Mouse (Mus musculus) gastrocnemius, postnatal 25 days (tissue): ENCODE data around the gene Platr17. TPM values are rescaled to one million over a fixed set of nuclear protein-coding genes. Genes with fewer than 3 reads are reported as not detected.
"Not testable (repeated sequence)": the region's sequence is repeated elsewhere in the genome, so short reads cannot be mapped to it uniquely, and the experiment has no call there.

ENCODE experiments used
- DNase-seq: peaks from one replicate; pipeline ENCODE4 v3.0.0; 2022
- long read RNA-seq, 2 experiments: library from polyadenylated mRNA; stranded (forward); transcript quantifications; one replicate each; pipeline ENCODE4 v2.0.0; 2021
- total RNA-seq, 2 experiments: library from RNA; stranded (reverse); gene quantifications; 1 replicate in 1 of 2; 2 replicates in 1 of 2; pipeline ENCODE4 v1.2.3; 2021

Gene Platr17
- not detected for total RNA-seq
- long read RNA-seq, experiment 1: 0 reads
- long read RNA-seq, experiment 2: 0 reads

DNA sequence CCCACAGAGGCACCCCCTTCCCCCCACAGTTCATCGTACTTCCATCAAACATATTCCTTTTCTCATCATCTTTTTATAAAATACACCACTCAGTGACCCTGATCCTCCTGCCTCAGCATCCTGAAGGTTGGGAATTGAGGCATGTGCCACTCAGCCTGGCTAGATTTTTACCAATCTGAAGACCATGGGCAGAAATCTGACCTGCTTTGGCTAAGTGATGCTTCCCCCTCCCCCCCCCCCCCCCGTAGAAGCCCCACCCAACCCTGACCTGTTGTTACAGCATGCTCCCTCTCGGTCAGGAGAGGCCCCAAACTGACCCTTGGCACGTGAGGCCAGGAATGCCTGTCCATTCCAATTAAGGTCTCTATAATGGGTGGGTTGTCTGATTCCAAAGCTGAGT lies at the start of gene Platr17:
Gene Platr17, plus strand, starts transcription at position 301 of the 400 bp plus-strand sequence.
- DNase-seq: not testable (repeated sequence)

- DNase-seq: no peak
These were observed 47.1 kb upstream of the Platr17 start for GRCm38 (mm10) chr17:33857816-33858215.

GRCm38 (mm10) chr17:33865330-33866030 lies 39.5 kb upstream of the Platr17 start:
- no peak for DNase-seq

GRCm38 (mm10) chr17:33873537-33873936 lies 31.4 kb upstream of the Platr17 start, which contains the start of gene Gm7029:
Gene Gm7029, plus strand, starts transcription at chr17:33873837.
- DNase-seq: not testable (repeated sequence)

DNA sequence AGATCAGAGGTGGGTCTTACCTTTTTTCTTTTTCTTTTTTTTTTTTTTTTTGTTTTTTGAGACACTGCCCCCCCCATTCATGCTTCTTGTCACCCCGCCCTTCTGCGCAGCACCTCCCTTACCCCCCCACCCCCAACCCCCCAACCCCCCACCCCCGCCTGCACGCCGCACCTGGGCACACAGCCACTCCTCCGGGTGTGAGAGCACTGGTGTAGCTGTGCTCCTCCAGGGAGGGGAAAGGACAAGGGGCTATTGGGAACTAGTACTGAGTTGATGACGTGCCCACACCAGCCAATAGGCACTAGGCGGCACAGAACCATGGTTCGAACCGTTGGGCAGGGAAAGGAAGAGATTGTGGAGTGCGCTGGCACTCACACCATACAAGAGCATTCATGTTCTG lies 30.5 kb upstream of the Platr17 start:
- no peak for DNase-seq

- not testable (repeated sequence) for DNase-seq
These were observed 29.1 kb upstream of the Platr17 start for GRCm38 (mm10) chr17:33875797-33876196.

DNA sequence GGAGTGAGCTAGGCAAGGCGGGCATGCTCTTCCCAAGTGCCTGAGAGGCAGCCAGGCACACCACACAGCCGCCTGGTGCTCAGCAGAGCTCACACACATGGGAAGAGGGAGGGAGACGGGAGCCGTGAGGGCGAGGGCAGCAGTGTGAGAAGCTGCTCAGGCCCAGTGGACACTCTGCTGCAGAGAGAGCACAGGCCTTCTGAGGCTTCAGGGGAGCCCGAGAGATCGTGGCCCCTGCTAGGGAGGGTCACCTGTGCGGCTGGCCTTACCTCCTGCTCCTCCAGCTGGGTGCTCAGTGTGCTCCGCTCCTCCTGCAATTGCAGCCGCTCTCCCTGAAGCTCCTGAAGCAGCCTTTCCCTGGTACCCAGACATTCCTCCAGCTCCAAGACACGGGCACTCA lies 20.6 kb upstream of the Platr17 start:
- DNase-seq: not testable (repeated sequence)

DNA sequence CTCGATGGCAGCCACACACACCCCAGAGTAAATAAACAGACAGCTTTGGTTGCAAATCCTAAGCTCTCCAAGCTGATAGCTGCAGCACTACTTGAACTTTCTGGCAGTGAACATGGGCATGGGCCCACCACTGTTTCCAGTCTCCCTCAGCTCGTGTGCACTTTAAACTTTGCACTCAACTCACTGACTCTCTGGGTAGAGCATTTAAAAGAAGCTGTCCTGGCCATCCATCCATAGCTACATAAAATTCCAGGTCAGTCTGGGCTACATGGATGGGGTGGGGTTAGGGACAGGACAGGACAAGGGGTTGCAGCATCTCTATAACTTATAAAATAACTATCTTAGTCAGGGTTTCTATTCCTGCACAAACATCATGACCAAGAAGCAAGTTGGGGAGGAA lies 17.1 kb upstream of the Platr17 start:
- DNase-seq: not testable (repeated sequence)

GRCm38 (mm10) chr17:33888230-33888629 lies 16.7 kb upstream of the Platr17 start:
- not testable (repeated sequence) for DNase-seq

- DNase-seq: not testable (repeated sequence)
These were observed 14.9 kb upstream of the Platr17 start for GRCm38 (mm10) chr17:33889941-33890532.

GRCm38 (mm10) chr17:33890533-33891059 lies 14.3 kb upstream of the Platr17 start, which contains the start of gene Kifc1:
Gene Kifc1, minus strand, starts transcription at chr17:33890661.
- DNase-seq: peak; percentile 100

DNA sequence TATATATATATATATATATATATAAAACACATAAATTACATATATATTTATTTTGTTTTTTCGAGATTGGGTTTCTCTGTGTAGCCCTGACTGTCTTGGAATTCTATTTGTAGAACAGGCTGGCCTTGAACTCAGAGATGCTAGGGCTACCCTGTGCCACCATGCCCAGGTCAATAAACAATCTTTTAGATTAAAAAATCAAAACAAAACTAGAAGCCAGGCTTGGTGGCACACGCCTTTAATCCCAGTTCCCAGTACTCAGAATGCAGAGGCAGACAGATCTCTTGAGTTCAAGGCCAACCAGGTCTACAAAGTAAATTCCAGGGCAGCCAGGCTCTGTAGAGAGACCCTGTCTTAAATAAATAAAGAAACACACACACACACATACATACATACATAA lies 13.6 kb upstream of the Platr17 start:
- DNase-seq: no peak

GRCm38 (mm10) chr17:33891892-33892291 lies 13.0 kb upstream of the Platr17 start:
- DNase-seq: not testable (repeated sequence)

DNA sequence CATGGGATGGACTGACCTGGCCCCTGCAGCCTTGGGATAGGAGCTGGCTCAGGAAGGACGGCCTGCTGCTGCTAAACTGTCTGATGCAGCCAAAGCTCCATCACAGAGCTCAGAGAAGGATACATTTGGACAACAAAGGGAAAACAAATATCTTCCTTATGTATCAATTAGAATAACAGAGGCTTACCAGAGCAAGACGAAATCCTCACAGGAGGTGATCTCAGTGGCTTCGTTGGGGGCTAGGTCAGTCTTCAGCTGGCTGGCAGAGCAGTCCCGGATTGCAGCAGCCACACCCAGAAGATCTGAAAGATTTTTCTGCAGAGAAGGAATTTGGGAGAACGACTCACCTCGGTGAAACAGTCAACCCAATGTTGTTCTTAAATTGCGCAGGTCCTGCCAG lies 12.5 kb upstream of the Platr17 start:
- DNase-seq: no peak

DNA sequence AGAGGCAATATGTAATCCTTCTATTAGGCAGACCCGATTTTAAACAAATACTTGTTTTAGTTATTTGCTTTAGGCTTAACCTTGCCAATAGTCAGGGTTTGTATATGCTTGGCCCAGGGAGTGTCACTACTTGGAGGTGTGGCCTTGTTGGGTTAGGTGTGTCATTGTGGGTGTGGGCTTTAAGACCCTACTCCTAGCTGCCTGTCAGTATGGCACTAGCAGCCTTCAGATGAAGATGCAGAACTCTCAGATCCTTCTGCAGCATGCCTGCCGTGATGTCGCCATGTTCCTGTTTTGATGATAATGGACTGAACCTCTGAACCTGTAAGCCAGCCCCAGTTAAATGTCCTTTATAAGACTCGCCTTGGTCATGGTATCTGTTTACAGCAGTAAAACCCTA lies 11.9 kb upstream of the Platr17 start:
- DNase-seq: not testable (repeated sequence)

DNA sequence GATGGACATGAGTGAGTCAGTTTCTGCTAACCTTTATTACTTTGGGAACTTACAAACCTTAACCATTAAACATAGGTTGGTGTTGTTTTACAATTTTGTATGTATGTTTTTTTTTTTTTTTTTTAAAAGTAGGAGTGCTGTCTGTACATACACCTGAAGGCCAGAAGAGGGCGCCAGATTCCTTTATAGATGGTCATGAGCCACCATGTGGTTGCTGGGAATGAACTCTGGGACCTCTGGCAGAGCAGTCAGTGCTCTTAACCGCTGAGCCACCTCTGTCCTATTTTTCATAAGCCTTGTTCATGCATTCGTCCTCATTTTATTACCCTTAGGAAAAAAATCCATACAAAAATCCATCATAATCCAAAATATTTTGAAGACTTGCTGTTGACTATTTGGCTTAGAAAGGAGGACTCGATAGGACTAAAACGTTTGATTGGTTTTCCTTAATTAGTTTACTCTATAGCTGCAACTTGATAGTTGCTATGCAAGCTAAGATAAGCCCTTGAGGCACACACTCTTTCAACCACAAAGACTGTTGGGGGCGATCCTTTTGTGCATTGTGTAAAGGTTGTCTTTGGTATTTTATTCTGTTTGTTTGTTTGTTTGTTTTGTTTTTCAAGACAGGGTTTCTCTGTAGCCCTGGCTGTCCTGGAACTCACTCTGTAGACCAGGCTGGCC lies 7.7 kb upstream of the Platr17 start:
- no peak for DNase-seq

DNA sequence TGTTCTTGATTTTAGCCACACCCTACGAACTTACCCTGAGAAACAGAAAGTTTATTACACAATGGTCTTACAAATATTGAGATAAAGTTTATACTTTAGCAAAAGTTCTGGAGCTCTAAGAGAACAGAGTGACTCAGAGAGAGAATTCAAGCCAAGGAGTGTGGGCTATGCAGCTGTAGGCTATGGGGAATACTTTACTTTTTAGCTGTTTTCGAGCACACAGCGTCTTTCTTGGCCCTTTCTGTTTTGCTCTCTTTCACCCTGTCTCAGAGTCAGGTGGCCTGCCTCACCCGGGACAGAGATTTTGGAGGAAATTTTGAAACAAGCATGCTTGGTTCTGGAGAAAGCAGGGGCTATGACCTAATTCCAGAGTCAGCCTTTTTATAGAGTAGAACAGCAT lies 6.7 kb upstream of the Platr17 start:
- DNase-seq: not testable (repeated sequence)

DNA sequence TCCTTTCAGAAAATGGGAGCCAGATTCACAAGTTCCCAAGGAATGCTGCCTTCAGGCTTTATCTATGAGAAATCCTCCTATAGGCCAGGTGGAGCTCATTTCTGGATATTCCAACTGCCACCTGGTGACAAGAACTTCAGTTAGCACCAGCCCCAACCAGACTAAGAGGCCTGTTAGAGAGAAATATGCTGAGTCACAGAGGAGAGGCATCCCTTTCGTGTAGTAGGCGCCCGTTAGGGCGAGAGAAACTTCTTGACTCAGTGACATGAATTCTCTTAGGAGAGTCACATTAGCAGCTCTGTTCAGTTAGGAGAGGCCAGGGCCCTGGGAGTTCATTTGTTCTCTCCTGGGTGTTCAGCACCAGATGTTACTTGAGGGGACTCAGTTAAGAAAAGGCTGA lies 5.3 kb upstream of the Platr17 start:
- no peak for DNase-seq

GRCm38 (mm10) chr17:33900281-33900988 lies 4.5 kb upstream of the Platr17 start:
- no peak for DNase-seq

- no peak for DNase-seq
These were observed 4.0 kb upstream of the Platr17 start for GRCm38 (mm10) chr17:33900989-33901314.

DNA sequence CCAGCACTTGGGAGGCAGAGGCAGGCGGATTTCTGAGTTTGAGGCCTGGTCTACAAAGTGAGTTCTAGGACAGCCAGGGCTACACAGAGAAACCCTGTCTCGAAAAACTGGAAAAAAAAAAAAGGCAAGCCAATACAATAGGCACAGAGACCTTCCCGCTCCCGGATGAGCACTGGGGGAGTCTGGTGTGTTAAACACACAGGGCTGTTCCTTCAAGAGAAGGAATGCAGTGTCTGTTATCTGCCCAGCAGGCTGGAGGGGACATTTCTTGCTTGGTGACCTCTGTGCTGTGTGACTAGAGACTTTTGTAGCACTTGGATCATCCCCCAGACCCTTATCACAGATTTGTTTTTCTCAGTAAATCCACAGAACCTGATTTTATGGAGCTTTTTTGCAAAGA lies 3.3 kb upstream of the Platr17 start:
- DNase-seq: no peak

GRCm38 (mm10) chr17:33902079-33902478 lies 2.9 kb upstream of the Platr17 start:
- DNase-seq: no peak
